Mouse (Mus musculus) monocyte, adult 2 months (primary cell): ENCODE results near the gene Bach2.

Source experiments
- DNase-seq, 2 experiments: peaks; one replicate each; pipeline ENCODE4 v3.0.0; 2022; ENCODE audit warnings: low spot score in 2 of 2, low read depth in 1 of 2

Bach2 gene

GRCm38 (mm10) chr4:32386346-32386745, 147.7 kb downstream of the Bach2 start:
- no peak for DNase-seq

- DNase-seq, result no peak
Observed at GRCm38 (mm10) chr4:32386931-32387330, 148.3 kb downstream of the Bach2 start.

GRCm38 (mm10) chr4:32387479-32388240, 149.1 kb downstream of the Bach2 start:
- DNase-seq, result peak in 1 of 2 experiments; percentile 19

- no peak for DNase-seq
Observed at GRCm38 (mm10) chr4:32388564-32388963, 150.0 kb downstream of the Bach2 start.

DNA sequence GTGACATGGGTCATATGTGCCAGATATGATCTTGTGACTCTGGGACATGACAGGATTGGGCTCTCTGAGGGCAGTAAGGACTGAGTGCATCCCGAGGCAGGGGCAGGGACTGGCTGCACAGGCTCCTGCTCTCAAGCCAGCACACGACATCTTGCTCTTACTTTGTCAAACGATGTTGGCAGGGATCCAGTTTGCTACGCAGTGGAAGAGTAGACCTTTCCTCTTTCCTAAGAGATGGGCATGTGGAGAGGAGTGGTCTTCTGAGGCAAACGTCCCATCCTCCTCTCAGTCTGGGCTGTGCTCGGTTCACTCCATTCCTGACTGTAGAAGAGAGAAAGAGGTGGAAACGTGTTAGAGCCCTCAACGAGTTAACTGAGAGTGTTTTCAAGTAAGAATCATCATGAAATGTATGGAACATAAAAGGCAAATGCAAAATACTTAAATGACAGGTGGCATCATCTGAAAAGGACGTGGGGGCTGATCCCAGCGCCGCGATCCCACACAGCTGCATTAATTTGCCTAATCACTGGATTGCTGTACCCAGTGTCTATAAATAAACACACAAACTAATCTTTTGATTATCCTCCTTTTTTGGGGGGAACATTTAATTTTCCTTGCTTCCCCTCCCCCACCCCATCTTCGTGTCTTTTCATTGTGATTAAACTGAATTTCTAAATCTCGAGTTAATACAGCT, 150.7 kb downstream of the Bach2 start:
- no peak for DNase-seq

DNA sequence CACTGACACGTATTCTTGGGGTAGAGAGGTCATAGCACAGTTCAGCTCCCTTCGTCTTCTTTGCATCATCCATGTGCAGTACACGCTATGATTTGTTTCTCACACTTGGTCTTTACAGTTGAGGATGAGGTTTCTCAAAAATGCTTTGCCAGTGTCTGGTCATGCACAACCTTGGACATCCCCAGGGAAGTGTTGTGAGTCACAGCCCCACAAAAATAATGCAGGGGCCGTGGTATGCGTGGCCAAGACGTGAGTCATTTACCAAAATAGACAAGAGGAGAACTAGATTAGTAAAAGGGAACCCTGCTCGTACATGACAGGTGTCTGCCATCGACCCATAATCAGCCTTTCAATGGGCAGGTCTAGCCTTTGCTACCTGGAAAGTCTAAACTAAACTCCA, 152.7 kb downstream of the Bach2 start:
- DNase-seq, result no peak

- no peak for DNase-seq
Observed at GRCm38 (mm10) chr4:32393226-32393625, 154.6 kb downstream of the Bach2 start.

DNA sequence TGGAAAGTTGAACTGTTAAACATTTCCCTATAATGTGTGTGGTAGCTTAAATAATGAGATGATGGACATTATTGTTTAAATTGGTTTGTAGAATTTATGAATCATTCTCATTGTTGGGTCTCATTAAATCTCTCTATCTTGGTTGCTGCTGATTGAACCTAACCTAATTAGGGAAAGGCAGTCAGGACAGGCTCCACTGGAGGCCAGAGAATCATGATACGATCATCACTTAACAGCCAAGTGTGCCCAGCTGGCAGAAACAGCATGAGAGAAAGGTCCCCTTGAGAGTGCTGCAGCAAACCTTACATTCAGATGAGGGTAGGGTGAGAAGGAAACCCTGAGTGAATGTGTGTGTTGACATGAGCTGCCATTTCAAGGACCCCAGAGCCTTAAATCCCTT, 155.3 kb downstream of the Bach2 start:
- no peak for DNase-seq

- DNase-seq, result no peak
Observed at GRCm38 (mm10) chr4:32394850-32395249, 156.2 kb downstream of the Bach2 start.

- DNase-seq, result no peak
Observed at GRCm38 (mm10) chr4:32401459-32401858, 162.9 kb downstream of the Bach2 start.

DNA sequence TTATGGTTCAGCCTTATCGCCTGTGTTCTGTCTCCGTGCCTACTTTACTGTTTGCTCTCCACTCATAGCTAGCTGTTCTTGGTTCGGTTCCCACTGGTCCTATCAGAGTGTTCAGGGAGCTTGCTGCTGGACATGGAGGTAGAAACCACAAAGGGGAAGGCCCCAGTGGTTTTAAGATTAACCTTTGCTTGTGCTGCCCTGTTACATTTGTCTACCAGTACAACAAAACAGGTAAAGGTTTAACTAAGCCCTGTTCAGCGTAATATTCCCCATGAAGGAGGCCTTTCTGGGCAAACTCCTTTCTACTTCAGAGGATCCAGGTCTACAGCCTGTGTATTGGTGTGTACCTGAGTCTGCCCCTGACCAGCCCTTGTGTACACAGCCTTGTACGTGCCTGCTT, 164.9 kb downstream of the Bach2 start:
- no peak for DNase-seq

GRCm38 (mm10) chr4:32405149-32405882, 166.7 kb downstream of the Bach2 start:
- DNase-seq, result no peak

DNA sequence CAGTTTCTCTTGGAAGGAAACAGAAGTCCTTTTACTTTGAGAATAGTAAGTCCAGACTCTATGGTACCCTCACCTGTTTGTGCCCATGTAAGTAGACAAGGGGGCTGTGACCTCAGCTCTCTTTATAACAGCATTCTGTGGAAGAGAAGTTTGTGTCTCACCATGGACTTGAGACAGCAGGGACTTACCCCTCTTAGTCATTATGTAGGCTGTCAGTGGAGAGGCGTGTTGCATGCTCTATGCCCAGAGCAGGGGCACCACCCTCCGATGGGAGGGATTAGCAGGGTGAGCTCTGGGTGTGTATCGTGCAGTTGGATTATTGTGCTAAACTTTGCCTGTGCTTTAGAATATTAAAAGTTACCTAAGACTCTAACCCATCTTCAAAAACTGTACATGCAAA, 167.4 kb downstream of the Bach2 start:
- no peak for DNase-seq

GRCm38 (mm10) chr4:32408535-32408934, 169.9 kb downstream of the Bach2 start:
- no peak for DNase-seq

- no peak for DNase-seq
Observed at GRCm38 (mm10) chr4:32409116-32409880, 170.7 kb downstream of the Bach2 start.

DNA sequence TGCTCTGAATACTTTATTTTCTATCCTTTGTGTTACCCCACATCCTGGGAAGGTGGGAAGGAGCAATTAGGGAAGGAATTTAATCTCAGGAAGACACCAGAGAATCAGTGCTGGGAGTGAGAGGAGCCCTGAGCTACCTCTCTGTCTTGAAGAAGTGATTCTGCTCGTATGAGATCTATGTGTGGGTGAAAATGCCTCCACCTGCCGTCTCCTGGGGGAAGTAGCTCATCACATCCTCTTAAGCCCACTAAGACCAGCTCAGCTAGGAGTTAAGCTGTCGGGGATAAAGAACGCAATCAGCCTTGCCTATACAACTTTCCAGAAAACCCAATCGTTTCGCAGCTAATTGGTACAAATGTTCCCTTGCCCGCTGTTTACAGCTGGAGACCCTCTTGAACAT, 174.5 kb downstream of the Bach2 start:
- no peak for DNase-seq

- no peak for DNase-seq
Observed at GRCm38 (mm10) chr4:32413505-32413904, 174.9 kb downstream of the Bach2 start.

DNA sequence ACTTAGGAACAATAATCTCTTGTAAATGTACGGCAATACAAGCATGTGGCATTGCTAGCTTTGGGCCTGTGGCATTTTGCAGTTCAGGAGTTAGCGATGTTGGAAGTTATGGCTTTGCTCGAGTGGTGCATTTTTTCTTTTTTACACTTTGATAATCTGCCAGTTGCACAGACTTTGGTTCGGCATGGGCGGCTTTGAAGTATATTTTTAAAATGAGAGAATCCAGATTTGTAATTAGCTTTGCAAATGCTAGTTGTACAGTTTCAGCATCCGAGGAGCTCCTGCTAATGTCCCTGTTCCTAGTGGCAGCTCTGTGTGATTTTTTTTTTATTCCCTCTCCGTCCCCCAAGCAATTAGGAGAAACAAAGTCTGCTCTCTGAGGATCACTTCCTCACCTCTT, 176.4 kb downstream of the Bach2 start:
- no peak for DNase-seq

- no peak for DNase-seq
Observed at GRCm38 (mm10) chr4:32417939-32418338, 179.3 kb downstream of the Bach2 start.

DNA sequence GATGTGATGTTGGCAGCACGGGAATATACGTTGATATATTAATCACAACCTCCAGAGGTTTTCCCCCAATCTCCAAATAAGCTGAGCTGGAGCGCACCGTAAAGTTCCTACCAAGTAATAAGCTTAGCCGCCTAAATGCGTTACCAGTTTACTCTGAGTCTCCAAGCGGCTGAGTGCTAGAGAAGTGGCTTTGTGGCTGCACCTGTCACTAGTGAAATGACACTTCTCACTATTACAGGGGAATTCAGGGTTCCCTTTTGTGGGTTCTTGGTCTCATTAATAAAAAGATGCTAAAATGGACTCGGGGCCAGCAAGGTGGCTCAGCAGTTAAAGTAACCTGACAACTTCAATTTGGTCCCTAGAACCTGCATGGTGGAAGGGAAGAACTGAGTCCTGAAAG, 183.0 kb downstream of the Bach2 start:
- DNase-seq, result no peak

DNA sequence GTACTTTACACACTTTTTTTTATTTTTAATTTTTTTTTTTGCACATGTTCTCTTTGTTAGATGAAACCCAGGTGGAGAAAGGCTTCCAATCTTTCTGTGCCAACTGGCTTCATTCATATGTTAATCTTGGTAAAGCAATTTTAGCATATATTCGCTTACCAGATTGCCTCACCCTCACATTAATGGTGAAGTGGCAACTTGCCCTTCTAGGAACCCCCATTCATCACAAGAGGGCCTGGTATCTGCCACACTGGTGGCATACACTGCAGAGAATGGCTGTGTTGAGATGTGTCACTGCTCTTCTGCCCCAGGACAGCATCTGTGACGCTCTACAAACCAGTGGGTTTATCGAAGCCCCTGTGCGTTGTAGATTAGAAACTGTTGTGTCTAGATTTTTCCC, 183.8 kb downstream of the Bach2 start:
- no peak for DNase-seq
